Mouse (Mus musculus) skeletal muscle tissue, adult 2 months (tissue): ENCODE results near the gene Taf1c.

Source experiments
- DNase-seq: peaks from one replicate; pipeline ENCODE4 v3.0.0-alpha.2; 2012; ENCODE audit warnings: low read depth, low spot score

Taf1c gene

DNA sequence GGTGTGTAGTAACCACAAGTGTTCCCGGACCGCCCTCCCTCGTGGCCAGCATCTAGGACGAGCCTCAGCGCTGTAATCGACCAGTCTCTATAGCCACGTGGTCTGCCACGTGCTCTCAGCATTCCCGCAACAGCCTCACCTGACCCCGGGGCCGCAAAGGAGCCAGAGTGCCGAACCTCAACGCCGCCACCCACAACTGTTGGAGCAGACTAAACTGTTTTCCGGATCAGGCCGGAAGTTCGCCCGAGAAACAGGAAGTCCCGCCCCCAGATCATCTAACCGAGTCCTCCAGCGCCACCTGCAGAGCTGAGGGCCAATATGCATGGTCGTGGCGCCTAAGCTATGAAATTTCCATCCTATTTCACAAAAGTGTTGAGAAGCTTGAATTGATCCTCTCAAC lies at the start of gene Taf1c:
Taf1c (minus strand) TSS at position 227 of the 400 bp plus-strand sequence.
- DNase-seq: peak; percentile 91

- DNase-seq: peak; percentile 52
Measured at GRCm38 (mm10) chr8:119651324-119651723, 46.3 kb upstream of the Taf1c start.

DNA sequence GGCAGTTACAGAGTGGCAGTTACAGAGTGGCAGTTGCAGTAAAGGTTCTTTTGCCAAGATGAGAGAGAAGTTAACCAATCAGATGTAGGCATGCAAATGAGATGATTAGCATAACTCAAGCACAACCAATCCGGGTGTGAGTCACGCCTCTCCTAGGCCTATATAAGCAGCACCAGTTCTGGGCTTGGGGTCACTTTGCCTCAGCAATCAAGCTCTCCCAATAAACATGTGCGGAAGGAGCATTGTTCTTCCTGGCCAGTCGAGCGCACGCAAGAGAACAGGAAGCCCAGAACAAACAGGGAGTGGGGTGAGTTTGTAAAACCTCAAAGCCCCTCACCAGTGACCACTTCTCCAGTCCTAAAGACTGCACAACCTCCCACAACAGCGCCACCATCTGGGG lies 41.8 kb upstream of the Taf1c start:
- no peak for DNase-seq

DNA sequence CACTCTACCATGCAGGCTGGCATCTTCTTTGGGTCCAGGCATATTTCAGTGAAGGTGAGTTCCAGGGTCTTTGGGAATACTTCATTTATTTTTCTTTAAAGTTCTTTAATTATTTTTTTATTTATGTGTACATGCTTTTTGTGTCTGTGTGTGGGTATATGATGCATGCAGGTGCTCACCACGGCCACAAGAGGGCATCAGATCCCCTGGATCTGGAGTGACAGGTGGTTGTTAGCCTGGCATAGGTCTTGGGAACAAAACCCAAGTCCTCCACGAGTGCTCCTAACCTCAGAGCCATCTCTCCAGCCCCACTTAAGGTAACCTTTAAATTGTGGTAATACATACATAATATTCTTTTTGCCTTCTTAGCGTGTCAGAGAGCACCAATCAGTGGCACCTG lies 41.2 kb upstream of the Taf1c start:
- DNase-seq: no peak

GRCm38 (mm10) chr8:119644981-119645597 lies 40.1 kb upstream of the Taf1c start:
- no peak for DNase-seq

GRCm38 (mm10) chr8:119644429-119644960 lies 39.5 kb upstream of the Taf1c start:
- no peak for DNase-seq

- DNase-seq: no peak
Measured at GRCm38 (mm10) chr8:119642960-119643359, 37.9 kb upstream of the Taf1c start.

DNA sequence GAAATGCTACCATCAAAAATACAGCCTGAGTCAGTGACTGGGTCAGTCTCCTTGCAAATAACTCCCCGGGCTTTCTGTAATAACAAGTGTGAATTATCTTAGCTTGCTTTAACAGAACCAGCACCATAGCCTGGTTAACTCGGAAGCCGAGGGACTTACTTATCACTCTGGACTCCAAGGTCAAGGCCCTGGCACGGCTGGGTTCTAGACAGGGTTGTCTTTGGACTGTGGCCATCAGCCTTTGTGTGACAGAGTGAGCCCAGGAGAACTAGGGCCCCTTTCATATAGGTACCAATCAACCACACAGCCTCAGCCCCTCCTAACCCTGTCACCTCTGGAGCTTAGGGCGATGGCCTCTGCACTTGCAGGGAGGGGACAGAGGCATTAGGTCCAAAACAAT lies 36.0 kb upstream of the Taf1c start:
- no peak for DNase-seq

DNA sequence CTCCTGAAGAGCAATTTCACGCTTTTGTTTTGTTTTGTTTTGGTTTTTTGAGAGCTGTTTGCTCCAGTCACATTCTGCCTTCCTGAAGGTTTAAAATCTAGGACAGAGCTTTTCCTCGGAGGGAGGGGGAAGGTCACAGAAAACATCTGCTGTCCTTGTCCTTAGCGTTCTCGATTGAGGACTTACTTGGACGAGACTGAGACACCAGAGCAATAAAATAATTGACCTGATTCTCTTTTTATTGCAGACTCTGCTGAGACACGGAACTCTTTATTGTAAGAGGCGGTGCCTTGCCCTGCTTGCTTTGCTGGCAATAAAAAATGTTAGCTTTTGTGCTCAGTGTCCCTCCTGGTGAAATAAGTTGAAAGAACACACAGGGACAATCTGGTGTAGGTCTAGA lies 34.8 kb upstream of the Taf1c start:
- no peak for DNase-seq

- DNase-seq: peak; percentile 69
Measured at GRCm38 (mm10) chr8:119638261-119638660, 33.2 kb upstream of the Taf1c start.

DNA sequence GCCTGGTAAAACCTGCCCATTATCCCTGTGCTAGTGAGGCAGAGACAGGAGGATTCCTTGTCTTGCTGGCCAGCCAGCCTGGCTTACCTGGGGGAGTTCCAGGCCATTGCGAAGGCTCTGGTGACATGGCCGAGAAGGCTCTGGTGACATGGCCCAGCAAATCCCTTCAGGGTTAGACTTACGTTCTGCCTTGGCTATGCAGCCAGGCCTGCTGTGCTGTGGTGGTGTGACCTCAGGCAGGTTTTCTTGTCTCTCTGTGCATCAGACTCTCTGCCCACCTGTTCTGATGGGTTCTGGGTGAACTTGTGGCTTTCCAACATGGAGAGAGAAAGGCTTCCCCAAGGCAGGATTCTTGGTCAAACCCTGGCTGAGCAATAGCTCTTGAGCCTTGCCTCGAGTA lies 32.4 kb upstream of the Taf1c start:
- DNase-seq: peak; percentile 43

DNA sequence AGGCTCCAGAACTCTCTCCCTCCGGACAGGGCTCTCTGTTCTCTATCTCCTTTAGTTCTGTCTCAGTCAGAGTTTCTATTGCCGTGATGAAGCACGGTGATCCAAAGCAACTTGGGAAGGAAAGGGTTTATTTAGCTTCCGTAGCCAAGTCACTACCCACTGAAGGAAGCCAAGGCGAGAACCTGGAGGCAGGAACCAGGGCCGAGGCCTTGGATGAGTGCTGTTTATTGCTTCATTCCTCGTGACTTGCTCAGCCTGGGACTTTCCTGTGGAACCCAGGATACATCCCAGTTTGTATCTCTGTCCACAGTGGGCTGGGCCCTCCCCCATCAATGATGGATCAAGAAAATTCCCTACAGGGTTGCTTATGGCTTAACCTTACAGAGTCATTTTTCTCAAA lies 31.7 kb upstream of the Taf1c start:
- DNase-seq: no peak

GRCm38 (mm10) chr8:119635958-119636357 lies 30.9 kb upstream of the Taf1c start:
- no peak for DNase-seq

- peak; percentile 75 for DNase-seq
Measured at GRCm38 (mm10) chr8:119635378-119635777, 30.4 kb upstream of the Taf1c start, which contains the start of gene Kcng4. Kcng4 (minus strand) TSS chr8:119635680.

- DNase-seq: no peak
Measured at GRCm38 (mm10) chr8:119634616-119635336, 29.8 kb upstream of the Taf1c start.

DNA sequence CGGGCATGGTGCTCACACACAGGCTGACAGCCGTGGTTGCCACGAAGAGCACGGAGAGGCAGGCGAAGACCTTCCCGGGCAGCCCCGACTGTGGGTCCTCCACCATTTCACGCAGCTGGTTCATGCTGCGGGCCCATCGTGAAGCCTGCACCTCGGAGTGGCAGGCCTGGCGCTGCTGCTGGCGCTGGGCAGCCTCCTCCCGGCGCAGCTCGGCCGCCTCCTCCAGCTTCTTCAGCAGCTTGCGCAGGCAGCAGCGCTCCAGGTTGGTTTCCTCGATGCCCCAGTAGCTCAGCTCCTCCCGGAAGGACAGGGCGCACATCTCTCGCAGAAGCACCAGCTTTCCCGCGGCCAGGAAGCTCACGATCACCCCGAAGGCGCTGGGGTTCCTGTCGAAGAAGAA lies 27.9 kb upstream of the Taf1c start:
- DNase-seq: no peak

DNA sequence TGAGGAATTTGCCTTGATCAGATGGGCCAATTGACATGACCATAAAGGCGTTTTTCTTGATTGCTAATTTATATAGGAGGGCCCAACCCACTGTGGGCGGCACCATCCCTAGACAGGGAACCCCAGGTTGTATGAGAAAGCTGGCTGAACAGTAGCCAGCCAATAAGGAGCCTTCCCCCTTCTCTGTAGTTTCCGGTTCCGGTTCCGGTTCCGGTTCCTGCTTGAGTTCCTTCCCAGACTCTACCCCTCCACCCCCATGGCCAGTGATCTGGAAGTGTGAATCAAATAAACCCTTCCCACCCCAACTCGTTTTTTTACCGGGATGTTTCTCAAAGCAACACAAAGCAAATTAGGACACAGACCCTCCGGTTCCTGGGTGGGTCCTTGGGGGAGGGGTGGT lies 27.2 kb upstream of the Taf1c start:
- DNase-seq: no peak

DNA sequence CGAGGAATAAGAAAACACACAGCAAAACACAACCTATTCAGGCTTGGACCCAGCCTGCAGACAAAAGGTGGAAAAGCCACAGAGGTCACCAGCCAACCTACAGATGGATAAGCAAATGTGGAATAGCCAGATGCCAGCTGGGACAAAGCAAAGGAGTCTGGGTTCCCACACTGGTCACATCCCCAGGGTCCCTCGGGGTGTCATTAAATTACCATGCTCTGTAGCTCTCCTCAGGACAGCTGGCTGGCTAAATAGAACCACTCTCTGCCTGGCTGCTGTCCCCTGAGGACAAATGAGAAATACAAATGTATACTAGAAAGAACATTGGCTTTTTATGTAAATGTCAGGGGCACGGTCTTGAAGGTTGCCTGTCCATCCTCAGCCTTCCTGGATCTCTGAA lies 25.8 kb upstream of the Taf1c start:
- DNase-seq: no peak

GRCm38 (mm10) chr8:119627613-119628359 lies 22.8 kb upstream of the Taf1c start:
- DNase-seq: no peak

DNA sequence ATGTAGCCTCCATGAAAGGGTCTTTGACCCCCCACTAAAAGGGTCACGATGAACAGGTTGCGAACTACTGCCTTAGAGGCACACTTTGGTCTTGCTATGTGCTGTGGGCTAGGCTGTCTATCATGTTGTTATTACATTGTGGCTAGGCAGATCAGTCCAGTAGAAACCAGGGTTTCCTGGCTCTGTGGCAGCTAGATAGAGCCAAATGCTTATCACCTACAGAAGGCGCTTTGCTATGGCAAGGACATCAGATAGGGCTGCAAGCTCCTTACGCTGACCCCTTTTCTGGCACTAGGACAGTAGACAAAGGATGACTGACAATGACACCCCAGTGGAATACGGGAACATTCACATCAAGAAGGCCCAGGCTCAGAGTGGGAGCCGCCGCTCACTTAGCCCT lies 22.2 kb upstream of the Taf1c start:
- DNase-seq: no peak

- DNase-seq: no peak
Measured at GRCm38 (mm10) chr8:119625788-119626187, 20.8 kb upstream of the Taf1c start.

GRCm38 (mm10) chr8:119624916-119625315 lies 19.9 kb upstream of the Taf1c start:
- DNase-seq: peak; percentile 80
